Mouse (Mus musculus) ES-CJ7 (cell line): ENCODE measurements around the gene Rbl1.
A peak's percentile ranks its signal among the peaks of the same experiment; 100 is the strongest.
"Not testable (repeated sequence)": the region's sequence is repeated elsewhere in the genome, so short reads cannot be mapped to it uniquely, and the experiment has no call there.

Experiments
- DNase-seq: peaks from one replicate; pipeline ENCODE4 v3.0.0; 2011; ENCODE audit warnings: low read depth, low spot score

Gene Rbl1

DNA sequence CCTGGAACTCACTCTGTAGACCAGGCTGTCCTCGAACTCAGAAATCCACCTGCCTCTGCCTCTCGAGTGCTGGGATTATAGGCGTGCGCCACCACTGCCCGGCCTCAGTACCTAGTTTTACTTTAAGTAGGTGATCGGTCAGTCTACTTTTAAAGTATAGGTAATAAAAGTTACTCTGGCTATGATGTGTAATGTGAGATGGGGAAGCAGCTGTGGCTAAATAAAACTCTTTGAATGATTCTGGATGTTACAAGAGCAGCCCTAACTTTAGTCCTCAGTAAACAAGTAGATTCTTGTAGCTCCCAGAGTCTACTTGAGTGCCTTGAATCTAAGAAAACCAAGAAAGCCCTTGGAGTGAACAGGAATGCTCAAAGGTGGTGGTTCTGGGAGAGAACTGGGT is 31.4 kb downstream of the Rbl1 start:
- DNase-seq = no peak

DNA sequence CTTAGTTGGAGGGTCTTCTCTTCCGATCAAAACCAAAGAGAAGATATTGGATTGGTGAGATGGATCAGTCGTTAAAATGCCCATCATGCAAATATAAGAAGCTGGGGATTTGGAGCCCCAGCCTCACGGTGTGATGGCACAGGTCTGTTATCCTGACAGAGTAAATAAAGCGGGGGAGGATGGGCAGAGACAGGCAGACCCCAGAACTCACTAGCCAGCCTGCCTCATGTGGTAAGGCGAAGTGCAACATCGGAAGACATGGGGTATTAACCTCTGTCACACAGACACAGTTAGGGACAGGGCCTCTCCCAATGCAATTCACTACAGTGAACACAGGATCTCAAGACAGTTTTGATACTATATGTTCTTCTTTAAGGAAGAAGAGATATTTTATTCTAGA is 33.7 kb downstream of the Rbl1 start:
- no peak for DNase-seq

DNA sequence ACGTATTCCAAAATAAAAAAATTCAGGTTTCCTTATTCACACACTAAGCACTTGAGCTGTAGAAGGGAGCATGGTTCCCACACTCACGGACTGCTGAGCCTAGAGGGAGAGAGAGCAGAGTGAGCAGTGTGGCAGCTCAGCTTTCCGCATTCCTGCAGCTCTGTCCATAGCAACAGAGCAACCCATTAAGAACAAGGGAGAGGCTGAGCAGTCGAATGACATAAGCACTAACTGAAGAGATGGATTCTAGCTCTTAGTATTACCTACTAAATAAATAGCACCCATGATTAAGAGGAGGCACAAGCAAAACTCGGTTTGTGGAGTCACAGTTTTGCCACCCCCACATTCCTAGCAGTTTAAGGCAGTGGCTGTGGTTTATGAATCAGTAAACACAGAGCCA is 34.2 kb downstream of the Rbl1 start:
- DNase-seq = no peak

DNA sequence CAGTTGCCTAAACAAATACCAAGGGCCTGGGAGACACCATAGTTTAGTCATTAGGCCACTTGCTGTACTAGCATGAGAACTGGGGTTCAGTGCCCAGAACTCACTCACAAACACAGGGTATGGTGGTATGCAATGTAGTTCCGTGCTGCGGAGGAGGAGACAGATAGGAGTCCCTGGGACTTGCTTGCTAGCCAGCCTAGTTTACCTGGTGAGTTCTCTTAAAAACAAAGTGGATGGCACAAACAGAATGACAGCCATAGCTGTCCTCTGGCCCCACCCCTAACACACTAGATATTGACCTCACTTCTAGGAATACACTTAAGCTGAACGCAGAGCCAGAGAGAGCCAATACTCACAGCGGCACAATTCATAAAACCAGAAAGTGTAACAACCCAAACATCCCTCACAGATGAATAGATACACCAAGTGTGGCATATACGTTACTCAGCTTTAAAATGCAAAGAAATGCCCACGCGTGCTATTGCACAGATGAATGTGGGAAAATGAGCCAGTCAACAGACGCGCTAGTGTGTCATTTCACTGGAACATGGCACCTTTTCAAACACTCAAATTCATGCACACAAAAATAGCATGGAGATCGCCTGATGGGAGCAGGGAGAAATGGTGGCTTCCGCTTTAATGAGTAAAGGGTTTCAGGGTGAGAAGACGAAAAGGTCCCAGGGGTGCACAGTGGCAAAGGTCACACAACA is 37.8 kb downstream of the Rbl1 start:
- DNase-seq = no peak

DNA sequence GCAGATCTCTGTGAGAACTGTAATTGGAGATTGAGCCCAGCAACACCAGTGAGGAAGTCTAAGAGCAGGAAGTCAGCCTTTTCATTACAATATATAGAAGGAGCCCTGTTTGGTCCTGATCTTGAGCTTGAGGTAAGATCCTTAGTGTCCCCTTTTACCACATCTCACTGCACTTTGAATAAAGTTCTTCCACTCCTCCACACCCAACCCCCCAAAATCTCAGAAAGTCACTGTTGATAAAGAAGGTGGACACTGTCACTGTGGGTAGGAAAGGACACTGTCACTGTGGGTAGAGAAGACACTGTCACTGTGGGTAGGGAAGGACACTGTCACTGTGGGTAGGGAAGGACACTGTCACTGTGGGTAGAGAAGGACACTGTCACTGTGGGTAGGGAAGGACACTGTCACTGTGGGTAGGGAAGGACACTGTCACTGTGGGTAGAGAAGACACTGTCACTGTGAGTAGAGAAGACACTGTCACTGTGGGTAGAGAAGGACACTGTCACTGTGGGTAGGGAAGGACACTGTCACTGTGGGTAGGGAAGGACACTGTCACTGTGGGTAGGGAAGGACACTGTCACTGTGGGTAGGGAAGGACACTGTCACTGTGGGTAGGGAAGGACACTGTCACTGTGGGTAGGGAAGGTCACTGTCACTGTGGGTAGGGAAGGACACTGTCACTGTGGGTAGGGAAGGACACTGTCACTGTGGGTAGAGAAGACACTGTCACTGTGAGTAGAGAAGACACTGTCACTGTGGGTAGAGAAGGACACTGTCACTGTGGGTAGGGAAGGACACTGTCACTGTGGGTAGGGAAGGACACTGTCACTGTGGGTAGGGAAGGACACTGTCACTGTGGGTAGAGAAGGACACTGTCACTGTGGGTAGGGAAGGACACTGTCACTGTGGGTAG is 38.8 kb downstream of the Rbl1 start:
- not testable (repeated sequence) for DNase-seq

DNA sequence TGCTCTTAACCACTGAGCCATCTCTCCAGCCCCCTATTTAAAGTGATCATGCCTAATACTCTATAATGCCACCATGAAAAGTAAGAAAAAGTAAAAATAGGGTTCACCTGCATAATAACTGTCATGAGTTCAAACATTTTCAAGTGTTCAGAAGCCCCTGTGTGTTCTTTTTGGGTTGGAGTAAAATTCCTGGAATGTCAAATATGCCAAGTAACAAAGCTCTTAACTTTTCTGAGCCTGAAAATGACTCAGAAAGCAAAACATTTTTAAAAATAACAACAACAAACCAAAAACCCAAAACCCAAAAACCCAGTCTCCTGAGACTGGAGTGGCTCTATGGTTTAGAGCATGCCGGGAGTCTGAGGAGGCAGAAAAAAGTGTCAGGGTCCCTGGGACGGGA is 40.2 kb downstream of the Rbl1 start:
- DNase-seq = no peak

DNA sequence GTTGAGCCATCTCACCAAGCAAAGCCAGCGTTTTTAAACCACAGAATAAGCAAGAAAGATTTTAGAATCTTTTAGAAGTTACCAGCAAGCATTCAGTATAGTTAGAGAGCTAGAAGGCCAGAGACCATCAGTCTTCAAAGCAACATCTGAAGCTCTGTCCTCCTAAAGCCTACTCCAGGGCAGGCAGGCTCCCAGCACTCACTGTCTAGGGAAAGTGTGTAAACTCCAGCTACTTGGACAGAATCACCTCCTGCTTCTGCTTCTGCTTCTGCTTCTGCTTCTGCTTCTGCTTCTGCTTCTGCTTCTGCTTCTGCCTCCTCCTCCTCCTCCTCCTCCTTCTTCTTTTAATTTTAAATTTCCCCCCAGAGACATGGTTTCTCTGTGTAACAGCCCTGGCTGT is 48.3 kb downstream of the Rbl1 start:
- DNase-seq = no peak

DNA sequence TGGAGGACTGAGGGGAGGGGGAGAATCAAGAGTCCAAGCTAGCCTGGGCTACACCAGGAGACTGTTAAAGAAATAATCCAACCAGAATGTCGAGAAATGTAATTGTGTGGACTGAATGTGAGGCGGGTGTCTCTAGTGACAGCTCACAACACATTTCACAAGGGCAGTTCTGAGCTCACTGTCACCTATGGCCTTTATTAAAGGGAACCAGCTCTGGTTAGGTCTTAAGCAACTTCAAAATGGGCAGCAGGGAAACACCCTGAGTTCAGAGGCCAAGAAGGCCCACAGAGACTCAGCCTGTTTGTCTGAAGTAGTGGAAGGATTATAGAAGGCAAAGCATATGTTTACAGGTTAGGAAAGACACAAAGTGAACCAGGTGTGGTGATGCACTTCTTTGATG is 51.1 kb downstream of the Rbl1 start:
- no peak for DNase-seq

DNA sequence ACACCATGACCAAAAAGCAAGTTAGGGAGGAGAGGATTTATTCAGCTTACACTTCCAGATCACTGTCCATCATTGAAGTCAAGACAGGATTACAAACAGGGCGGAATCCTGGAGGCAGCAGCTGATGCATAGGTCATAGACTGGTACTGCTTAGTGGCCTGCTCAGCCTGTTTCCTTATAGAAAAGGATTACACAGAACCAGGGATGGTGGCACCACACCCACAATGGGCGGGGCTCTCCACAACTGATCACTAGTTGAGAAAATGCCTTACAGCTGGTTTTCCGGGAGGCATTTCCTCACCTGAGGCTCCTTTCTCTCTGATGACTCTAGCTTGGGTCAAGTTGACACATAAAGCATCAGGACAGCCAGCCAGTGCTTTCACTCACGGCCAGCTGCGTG is 55.9 kb downstream of the Rbl1 start:
- DNase-seq = peak; percentile 30

DNA sequence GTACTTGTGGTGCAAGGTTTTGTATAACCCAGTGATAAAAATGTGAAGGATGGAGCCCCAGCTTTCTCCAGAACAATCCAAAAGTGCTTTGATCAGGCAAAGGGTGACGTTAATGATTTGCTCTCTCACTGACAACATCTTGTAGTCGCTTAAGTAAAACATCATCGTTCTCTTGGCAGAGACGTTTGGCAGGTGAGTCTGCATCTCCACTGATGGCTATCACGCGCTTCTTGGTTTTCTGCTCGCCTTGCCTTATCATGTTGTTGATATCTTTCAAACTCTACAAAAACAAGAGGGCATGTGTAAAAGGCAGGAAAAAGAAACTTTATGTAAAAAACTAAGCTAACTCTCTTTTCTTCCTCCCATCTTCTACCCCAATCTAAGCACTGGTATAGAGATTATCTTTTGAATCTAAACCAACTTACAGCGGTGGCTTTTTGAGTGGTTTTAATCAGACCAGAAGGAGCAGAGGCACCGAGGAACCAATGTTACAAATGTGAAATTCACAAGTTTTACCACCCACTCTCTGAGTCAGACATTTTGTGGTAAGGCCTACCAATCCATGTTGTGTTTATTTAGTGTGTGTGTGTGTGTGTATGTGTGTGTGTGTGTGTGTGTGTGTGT is 56.8 kb downstream of the Rbl1 start:
- DNase-seq = no peak

DNA sequence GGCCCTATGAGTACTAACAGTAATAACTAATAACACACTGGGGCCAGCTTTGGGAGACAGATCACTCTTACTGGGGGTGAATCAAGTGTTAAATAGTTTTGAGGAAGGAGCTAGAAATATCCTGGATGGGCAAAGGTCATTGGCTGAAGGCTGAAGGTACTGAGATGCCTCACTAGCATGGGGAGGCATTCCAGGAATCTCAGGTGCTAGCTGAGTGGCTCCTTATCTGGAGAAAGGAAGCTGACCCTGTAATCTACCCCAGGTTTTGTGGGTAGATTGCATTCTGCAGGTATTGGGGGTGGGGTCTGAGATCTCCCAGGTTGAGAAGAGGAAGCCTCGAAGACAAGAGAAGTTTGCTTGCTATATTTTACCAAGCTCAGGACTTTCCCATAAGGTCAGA is 59.2 kb downstream of the Rbl1 start:
- DNase-seq = no peak

DNA sequence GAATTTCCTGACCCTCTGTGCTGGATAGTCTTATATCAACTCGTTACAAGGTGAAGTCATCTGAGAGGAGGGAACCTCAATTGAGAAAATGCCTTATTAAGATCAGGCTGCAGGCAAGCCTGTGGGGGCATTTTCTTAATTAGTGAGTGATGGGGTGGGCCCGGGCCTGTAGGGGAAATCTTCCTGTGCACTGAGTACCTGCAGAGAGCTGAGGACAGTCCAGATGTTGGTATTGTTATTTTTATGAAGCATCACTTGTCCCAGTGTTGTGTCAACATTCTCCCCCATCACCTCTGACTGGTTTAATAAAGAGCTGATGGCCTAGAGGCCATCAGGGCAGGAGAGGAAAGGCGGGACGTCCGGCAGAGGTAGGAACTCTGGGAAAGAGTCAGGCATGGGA is 60.2 kb downstream of the Rbl1 start:
- no peak for DNase-seq

DNA sequence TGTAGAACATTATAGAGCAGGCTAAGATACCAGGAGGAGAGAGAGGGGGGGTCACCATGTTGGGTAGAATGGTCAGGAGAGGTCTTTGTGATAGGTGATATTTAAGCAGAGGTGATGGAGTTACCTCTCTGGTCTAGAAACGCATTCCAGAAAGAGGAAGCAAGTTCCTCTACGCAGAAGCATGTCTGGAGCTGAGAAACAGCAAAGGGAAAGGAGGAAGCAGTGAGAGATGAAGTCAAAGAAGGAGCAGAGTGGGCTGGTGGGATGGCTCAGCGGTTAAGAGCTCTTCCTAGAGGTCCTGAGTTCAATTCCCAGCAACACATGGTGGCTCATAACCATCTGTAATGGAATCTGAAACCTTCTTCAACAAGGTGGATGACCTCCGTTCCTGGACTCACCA is 62.4 kb downstream of the Rbl1 start:
- no peak for DNase-seq

DNA sequence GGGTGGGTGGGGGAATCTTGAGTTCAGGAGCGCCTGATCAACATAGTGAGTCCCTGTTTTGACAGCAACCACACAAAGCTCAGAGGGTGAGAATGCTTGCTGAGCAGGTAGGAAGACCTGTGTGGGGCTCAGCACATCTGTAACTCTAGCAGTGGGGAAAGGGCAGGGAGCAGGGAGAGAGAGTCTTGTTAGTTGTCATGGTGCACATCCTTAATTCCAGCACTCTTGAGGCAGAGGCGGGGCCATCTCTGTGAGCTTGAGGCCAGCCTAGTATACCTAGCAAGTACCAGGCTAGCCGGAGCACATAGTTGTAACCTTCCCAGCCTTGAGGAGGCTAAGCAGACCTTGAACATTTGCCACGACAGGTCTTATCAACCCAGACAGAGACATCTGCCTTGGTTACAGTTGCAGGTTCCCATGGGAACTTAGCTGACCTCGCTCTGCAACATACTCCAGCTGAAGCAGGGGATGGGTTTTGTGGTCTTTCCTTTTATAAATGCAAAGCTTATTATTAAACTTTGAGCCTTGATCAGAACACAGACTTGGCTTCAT is 65.0 kb downstream of the Rbl1 start:
- DNase-seq = no peak

DNA sequence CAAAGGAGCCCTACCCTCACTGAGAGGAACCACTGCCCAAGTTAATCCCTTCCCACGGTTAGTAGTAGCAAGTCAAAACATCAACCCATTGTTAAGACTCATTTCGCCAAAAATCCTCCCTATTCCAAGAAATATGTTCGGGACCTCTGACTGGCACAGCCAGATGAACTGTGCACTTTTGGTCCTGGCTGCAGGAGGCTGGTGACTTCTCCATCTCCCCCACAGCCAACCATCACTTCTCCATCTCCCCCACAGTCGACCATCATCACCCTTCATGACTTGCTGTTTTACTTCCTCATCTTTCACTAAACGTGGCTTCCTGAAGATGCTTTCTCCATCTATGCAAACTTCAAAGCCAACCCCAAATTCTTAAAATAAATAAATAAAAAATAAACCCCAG is 65.5 kb downstream of the Rbl1 start:
- no peak for DNase-seq

DNA sequence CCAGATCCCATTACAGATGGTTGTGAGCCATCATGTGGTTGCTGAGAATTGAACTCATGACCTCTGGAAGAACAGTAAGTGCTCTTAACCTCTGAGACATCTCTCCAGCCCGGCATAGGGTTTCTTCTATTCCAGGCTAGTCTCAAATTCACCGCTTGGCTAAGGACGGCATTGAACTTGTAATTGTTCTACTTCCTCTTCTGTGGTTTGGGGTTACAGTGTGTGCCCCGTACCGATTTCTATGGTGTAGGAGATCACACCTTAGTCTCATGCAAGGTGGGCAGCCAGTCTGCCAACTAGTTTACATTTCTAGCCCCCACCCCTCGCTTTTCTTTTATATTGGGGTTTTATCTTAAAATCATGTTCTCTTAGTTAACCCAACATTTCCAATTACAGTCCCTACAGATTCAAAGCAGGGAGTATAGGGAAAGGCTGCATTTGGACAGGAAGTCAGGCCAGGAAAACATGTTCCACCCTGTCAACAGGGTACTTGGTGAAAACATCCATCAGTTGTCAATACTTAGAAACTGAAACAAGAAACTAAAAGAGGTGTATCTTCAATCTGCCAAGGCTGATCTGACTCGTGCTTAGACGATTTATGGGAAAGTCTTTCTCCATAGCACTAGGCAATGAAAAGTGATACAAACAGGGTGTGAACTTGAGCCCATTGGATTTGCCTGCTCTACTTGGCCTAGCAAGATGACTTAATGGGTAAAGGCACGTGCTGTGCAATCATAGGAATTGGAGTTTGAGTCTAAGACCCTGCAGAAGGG is 66.2 kb downstream of the Rbl1 start:
- no peak for DNase-seq

DNA sequence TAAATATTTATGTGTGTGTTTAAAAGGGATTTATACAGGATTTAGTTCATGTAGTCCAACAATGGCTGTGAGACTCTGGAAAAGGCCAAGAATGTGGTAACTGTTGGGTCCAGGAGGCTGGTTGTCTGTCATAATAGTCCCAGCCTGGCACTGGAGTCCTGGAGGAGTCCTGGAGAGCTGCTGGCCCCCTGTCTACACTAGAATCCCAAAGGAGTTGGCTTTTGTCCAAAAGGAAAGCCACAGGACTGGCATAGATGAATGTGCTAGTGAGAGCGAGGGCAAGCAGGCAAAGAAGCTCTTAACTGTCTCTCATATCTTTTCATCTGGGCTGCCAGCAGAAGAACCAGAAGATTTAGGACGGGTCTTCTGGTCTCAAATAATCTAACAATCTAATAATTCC is 67.7 kb downstream of the Rbl1 start:
- DNase-seq = no peak

DNA sequence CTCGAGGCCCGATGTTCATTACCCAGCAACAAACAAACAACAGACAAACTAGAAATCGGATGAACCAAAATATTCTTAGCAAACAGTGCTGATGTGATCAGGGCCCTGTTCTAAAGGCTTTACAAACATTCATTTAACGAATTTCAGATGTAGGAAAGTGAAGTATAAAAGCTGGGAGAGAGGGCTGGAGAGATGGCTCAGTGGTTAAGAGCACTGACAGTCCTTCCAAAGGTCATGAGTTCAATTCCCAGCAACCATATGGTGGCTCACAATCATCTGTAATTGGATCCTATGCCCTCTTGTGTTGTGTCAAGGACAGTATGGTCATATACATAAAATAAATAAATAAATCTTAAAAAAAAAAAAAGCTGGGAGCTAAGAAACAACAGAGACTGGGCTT is 68.2 kb downstream of the Rbl1 start:
- DNase-seq = no peak

DNA sequence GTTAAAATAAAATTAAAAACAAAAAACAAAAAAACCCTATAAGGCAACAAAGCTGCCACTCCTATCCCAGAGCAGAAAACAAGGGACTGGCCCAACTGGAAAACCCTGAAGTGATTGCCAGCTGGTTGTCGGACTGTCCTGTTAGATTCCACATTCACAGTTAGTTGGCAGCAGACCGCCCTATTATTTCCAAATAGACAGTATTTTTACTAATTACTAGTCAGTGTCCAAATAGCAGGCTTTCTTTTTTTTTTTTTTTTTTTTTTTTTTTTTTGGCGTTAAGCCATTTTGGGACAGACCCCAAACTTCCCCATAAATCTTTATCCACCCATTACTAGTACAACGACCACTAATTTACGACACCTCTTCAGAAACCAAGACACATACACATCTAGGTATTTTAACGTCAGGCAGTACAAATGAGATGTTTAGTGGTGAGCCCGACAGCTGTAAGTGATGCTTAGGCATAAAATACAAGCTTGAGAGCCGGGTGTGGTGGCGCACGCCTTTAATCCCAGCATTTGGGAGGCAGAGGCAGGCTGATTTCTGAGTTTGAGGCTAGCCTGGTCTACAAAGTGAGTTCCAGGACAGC is 68.7 kb downstream of the Rbl1 start:
- no peak for DNase-seq

DNA sequence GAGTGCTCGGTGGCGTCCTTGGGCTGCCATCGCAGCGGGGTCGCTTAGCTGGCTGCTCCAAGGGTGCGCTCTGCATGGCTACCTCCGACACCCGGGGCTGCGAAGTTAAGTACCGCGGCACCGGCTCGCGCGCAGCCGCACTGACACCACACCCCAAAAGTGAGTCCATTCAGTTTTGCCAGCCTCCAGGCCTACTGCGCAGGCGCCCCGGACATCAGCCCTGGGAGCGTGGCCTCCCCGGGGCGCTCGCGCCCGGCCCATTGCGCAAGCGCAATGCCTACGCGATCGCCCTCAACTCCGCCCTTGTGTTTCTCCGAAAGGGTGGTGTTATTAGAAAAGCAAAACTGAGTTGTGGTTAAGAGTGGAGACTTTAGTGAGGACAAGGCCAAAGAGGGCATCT is 69.3 kb downstream of the Rbl1 start, which contains the start of gene Samhd1:
TSS of gene Samhd1 (minus strand) at position 252 of the 400 bp plus-strand sequence.
- peak; percentile 95 for DNase-seq

DNA sequence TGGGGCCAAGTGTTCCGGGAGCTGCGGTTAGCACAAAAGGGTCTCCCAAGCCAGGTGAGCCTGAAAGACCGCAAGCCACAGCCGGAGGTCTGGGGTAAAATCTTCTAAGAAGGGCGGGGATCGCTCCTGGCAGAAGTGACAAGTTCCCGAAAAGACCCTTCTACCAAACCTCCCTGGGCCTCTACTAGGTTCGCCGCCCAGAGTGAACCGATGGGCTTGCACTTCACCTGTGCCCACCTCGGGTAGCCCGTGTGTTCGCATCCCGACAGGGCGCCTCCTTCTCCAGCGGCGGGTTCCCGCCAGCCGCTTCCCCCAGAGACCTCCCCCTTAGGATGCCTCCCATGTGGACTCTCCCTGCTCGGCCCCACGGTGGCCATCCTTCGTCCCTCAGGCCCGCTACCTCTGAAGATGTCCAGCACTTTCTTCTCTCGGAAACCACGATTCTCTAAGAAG is 69.8 kb downstream of the Rbl1 start:
- peak; percentile 21 for DNase-seq
